Mouse (Mus musculus) myocyte (in vitro differentiated cells): ENCODE data around the gene Slc33a1.

ENCODE experiments used
- MYOD1 ChIP-seq, 3 experiments: IDR thresholded peaks; one replicate each; pipeline ENCODE4 v1.6.1; 2011; ENCODE audit warnings: control low read depth in 2 of 3, low read depth in 2 of 3, mild to moderate bottlenecking in 2 of 3, moderate library complexity in 1 of 3; ENCODE audit not compliant: insufficient read length in 2 of 3, control insufficient read depth in 1 of 3
- POLR2A ChIP-seq: IDR thresholded peaks from one replicate; pipeline ENCODE4 v1.6.1; 2011; ENCODE audit warnings: low read depth, mild to moderate bottlenecking, control low read depth, moderate library complexity; ENCODE audit not compliant: insufficient read length
- POLR2AphosphoS2 ChIP-seq: IDR thresholded peaks from one replicate; pipeline ENCODE4 v1.6.1; 2011; ENCODE audit warnings: low read depth, control low read depth; ENCODE audit not compliant: insufficient read length
- REST ChIP-seq: IDR thresholded peaks from one replicate; pipeline ENCODE4 v1.6.1; 2011; ENCODE audit warnings: mild to moderate bottlenecking, control low read depth, moderate library complexity; ENCODE audit not compliant: insufficient read depth, insufficient read length
- SRF ChIP-seq: IDR thresholded peaks from one replicate; pipeline ENCODE4 v1.6.1; 2011; ENCODE audit warnings: low read depth; ENCODE audit not compliant: control insufficient read depth, insufficient read length

- TF ChIP-seq POLR2AphosphoS2, result no peak
- no peak for TF ChIP-seq MYOD1 (IDR thresholded peaks at IDR 0.05; ENCODE audit: control insufficient read depth in 1 of 3, insufficient read length in 2 of 3, low read depth in 2 of 3)
- no peak for TF ChIP-seq POLR2A
- TF ChIP-seq REST, result no peak
- no peak for TF ChIP-seq SRF
Measured at GRCm38 (mm10) chr3:63904157-63904556, 60.4 kb downstream of the Slc33a1 start.
